Mouse (Mus musculus): Measurements from ENCODE around the gene Nfkbil1. TPM values are rescaled to one million over a fixed set of nuclear protein-coding genes. Genes with fewer than 3 reads are reported as not detected.
"Not testable (repeated sequence)": the region's sequence is repeated elsewhere in the genome, so short reads cannot be mapped to it uniquely, and the experiment has no call there.

The Nfkbil1 gene
- total and polyA plus RNA-seq, 2 experiments: 7.6 to 8.6 TPM

GRCm38 (mm10) chr17:35236996-35237395, 1.4 kb upstream of the Nfkbil1 start:
- no peak overlapping the region for H3K9ac ChIP-seq (ENCODE audit: low read depth, low read length)
- peaks cover 7% of the 10 kb centered on the region for H3K4me1 ChIP-seq (ENCODE audit: control insufficient read depth, insufficient read depth, low read length)
- no peak for TF ChIP-seq CTCF (IDR thresholded peaks at IDR 0.05; ENCODE audit: low read depth, low read length)
- TF ChIP-seq POLR2A (IDR thresholded peaks at IDR 0.05; ENCODE audit: extremely low read depth, insufficient read depth, low read length): no peak
- H3K79me2 ChIP-seq (ENCODE audit: control insufficient read depth, insufficient read depth, low read length): peaks cover 7% of the 10 kb centered on the region; the same call in 1 of the 2 replicates
- DNase-seq (ENCODE audit: extremely low read depth, low read depth, low spot score): no peak
- H3K36me3 ChIP-seq (ENCODE audit: control insufficient read depth, insufficient read depth, low read length): no peaks in the 10 kb centered on the region
- WGBS: 84% methylated on average over 9 of the region's 9 CpGs
- no peak overlapping the region for H3K4me3 ChIP-seq (ENCODE audit: insufficient read depth, low read depth, low read length)
- no peaks in the 10 kb centered on the region for H3K27me3 ChIP-seq (ENCODE audit: control insufficient read depth, insufficient read depth, low read length)
- no peak overlapping the region for H3K27ac ChIP-seq (replicated peaks; ENCODE audit: insufficient read depth, low read depth, low read length)

GRCm38 (mm10) chr17:35236390-35236746, 776 bp upstream of the Nfkbil1 start:
- TF ChIP-seq CTCF (IDR thresholded peaks at IDR 0.05; ENCODE audit: low read depth, low read length) (peak; percentile 95), POLR2A (IDR thresholded peaks at IDR 0.05; ENCODE audit: extremely low read depth, insufficient read depth, low read length) (0 out of 2 replicates have a peak, but pooled peaks have one; percentile 16)
- peak overlapping the region; percentile 78 for H3K27ac ChIP-seq (replicated peaks; ENCODE audit: insufficient read depth, low read depth, low read length)
- H3K79me2 ChIP-seq (ENCODE audit: control insufficient read depth, insufficient read depth, low read length): peaks cover 7% of the 10 kb centered on the region; the same call in 1 of the 2 replicates
- no peak for DNase-seq (ENCODE audit: extremely low read depth, low read depth, low spot score)
- H3K4me1 ChIP-seq (ENCODE audit: control insufficient read depth, insufficient read depth, low read length): peaks cover 9% of the 10 kb centered on the region
- no peaks in the 10 kb centered on the region for H3K27me3 ChIP-seq (ENCODE audit: control insufficient read depth, insufficient read depth, low read length)
- H3K9ac ChIP-seq (ENCODE audit: low read depth, low read length): peak overlapping the region; percentile 57
- H3K36me3 ChIP-seq (ENCODE audit: control insufficient read depth, insufficient read depth, low read length): no peaks in the 10 kb centered on the region
- peak overlapping the region; percentile 60 for H3K4me3 ChIP-seq (ENCODE audit: insufficient read depth, low read depth, low read length)
- WGBS: 2% methylated on average over 18 of the region's 18 CpGs

DNA sequence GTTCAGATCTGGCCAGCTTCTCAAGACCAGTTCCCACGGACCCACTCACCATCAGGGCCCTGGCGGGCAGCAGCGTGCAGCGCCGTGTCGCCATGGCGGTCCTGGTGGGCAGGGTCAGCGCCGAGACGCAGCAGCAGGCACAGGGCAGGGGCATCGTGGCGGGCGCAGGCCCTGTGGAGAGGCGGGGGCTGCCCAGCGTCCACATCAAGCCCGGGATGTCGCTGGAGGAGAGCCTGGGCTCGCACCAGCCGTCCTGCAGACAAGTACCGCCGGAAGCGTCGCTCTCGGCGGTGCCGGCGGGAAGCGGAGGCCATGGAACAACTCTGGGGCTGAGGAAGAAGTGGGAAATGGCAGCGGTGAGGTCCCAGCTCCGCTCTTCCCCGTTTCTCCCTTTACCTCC, 689 bp downstream of the Nfkbil1 start:
- no peak for DNase-seq (ENCODE audit: extremely low read depth, low read depth, low spot score)
- H3K27ac ChIP-seq (replicated peaks; ENCODE audit: insufficient read depth, low read depth, low read length): peak overlapping the region; percentile 90
- peaks cover 16% of the 10 kb centered on the region; the same call in 1 of the 2 replicates for H3K79me2 ChIP-seq (ENCODE audit: control insufficient read depth, insufficient read depth, low read length)
- H3K4me1 ChIP-seq (ENCODE audit: control insufficient read depth, insufficient read depth, low read length): peaks cover 4% of the 10 kb centered on the region; the same call in 1 of the 2 replicates
- WGBS: 4% methylated on average over 31 of the region's 31 CpGs
- H3K9ac ChIP-seq (ENCODE audit: low read depth, low read length): peak overlapping the region; percentile 98
- no peak for TF ChIP-seq CTCF (IDR thresholded peaks at IDR 0.05; ENCODE audit: low read depth, low read length)
- no peak for TF ChIP-seq POLR2A (IDR thresholded peaks at IDR 0.05; ENCODE audit: extremely low read depth, insufficient read depth, low read length)
- H3K27me3 ChIP-seq (ENCODE audit: control insufficient read depth, insufficient read depth, low read length): no peaks in the 10 kb centered on the region
- H3K36me3 ChIP-seq (ENCODE audit: control insufficient read depth, insufficient read depth, low read length): no peaks in the 10 kb centered on the region
- H3K4me3 ChIP-seq (ENCODE audit: insufficient read depth, low read depth, low read length): peak overlapping the region; percentile 60

GRCm38 (mm10) chr17:35234090-35234489, 1.5 kb downstream of the Nfkbil1 start:
- not testable (repeated sequence) for H3K4me1 ChIP-seq (ENCODE audit: control insufficient read depth, insufficient read depth, low read length); H3K9ac ChIP-seq (ENCODE audit: low read depth, low read length); H3K27me3 ChIP-seq (ENCODE audit: control insufficient read depth, insufficient read depth, low read length); H3K36me3 ChIP-seq (ENCODE audit: control insufficient read depth, insufficient read depth, low read length); H3K4me3 ChIP-seq (ENCODE audit: insufficient read depth, low read depth, low read length); DNase-seq (ENCODE audit: extremely low read depth, low read depth, low spot score); H3K27ac ChIP-seq (replicated peaks; ENCODE audit: insufficient read depth, low read depth, low read length)
- 73% methylated on average over 7 of the region's 7 CpGs for WGBS
- H3K79me2 ChIP-seq (ENCODE audit: control insufficient read depth, insufficient read depth, low read length): peaks cover 20% of the 10 kb centered on the region; the same call in 1 of the 2 replicates

DNA sequence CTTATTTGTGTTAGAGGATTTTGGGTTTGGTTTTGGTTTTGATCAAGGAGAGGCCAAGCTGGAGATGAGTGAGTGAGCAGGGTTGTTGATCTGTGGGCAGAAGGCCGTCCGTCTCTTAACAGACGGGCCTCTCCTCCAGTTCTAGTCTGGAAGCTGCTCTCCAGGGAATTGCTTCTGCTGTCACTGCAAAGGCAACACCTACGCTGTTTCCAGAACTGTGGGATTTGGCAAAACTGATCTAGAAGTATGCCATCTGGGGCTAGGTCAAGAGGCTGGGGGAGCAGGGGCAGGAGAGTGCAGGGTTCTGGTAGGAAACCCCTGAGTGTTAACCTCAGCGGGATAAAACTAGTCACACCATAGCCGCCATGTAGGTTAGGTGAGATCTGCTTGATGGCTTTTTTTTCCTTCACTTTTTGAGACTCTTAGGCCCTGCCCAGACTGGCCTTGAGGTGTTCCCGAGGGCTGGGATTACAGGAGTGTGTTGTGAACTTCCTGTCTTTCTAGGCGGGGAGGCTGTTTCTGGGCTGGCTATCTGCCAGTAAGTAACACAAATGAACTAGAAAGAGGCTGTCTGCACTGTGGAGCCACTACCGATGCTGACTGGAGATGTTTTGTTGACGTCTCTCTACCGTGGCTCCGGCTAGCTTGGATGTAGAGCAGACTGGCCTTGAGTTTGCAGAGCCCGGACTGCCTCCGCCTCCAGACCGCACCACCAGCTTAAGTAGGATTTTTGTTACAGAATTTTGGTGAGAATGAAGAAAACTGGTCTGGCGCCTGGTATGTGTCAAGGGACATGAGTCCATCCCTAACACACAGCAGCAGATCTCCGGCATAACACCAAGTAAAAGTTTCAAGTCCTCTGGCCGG, 2.2 kb downstream of the Nfkbil1 start, which contains the start of gene Atp6v1g2:
Gene Atp6v1g2, plus strand, starts transcription at position 547 of the 867 bp plus-strand sequence.
- DNase-seq (ENCODE audit: extremely low read depth, low read depth, low spot score): no peak
- no peaks in the 10 kb centered on the region; the same call in 1 of the 2 replicates for H3K36me3 ChIP-seq (ENCODE audit: control insufficient read depth, insufficient read depth, low read length)
- H3K27me3 ChIP-seq (ENCODE audit: control insufficient read depth, insufficient read depth, low read length): no peaks in the 10 kb centered on the region
- TF ChIP-seq POLR2A (IDR thresholded peaks at IDR 0.05; ENCODE audit: extremely low read depth, insufficient read depth, low read length) (no peak), CTCF (IDR thresholded peaks at IDR 0.05; ENCODE audit: low read depth, low read length) (no peak)
- 0 out of 2 replicates have a peak within 1 kb of the TSS, but pooled peaks have one; percentile 20 for H3K9ac ChIP-seq (ENCODE audit: low read depth, low read length)
- peaks cover 20% of the 10 kb centered on the region; the same call in 1 of the 2 replicates for H3K79me2 ChIP-seq (ENCODE audit: control insufficient read depth, insufficient read depth, low read length)
- H3K4me1 ChIP-seq (ENCODE audit: control insufficient read depth, insufficient read depth, low read length): peaks cover 4% of the 10 kb centered on the region; the same call in 1 of the 2 replicates
- 68% methylated on average over 18 of the region's 18 CpGs for WGBS
- H3K4me3 ChIP-seq (ENCODE audit: insufficient read depth, low read depth, low read length): peak within 1 kb of the TSS; percentile 60; the same call in 1 of the 2 replicates
- H3K27ac ChIP-seq (replicated peaks; ENCODE audit: insufficient read depth, low read depth, low read length): peak within 1 kb of the TSS; percentile 47

All from liver, adult 2 months (tissue).